Mouse (Mus musculus): ENCODE results near the gene Kndc1.

DNA sequence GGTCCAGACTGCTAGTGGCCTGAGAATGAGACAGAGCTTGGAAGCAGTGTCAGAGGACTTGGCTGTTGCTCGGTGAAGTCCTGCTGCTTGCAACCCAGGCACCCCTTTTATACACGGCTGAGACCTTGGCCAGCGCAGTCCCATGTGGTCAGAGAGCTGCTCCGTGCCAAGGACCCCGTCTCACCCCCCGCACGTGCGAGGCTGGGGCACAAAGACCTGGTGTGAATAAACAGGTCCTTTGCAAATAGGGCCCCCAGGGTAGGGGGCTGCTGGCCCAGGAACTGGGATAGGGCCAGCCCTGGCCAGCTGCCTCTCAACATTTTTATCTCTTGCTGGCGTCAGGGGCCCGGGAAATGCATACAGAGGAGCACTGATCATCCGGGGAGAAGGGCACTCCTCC lies 63.5 kb downstream of the Kndc1 start:
- no peak for TF ChIP-seq CTCF (IDR thresholded peaks at IDR 0.05; ENCODE audit: borderline replicate concordance, insufficient read depth, low read depth, low read length)
- TF ChIP-seq POLR2A (IDR thresholded peaks at IDR 0.05; ENCODE audit: borderline replicate concordance, insufficient read depth, low read length) = no peak
